Mouse (Mus musculus) kidney, adult 2 months (tissue): ENCODE data around the gene Gan.
A peak's percentile ranks its signal among the peaks of the same experiment; 100 is the strongest.

ENCODE experiments used
- CTCF ChIP-seq: fragments of 200-500 bp; conservative IDR thresholded peaks from 2 replicates; pipeline ENCODE4 v1.5.1; 2011; ENCODE audit warnings: low read depth, mild to moderate bottlenecking, control low read depth, low read length, moderate library complexity, mixed read lengths; ENCODE audit not compliant: insufficient read depth, insufficient read length
- POLR2A ChIP-seq: fragments of 200-500 bp; IDR thresholded peaks from one replicate; pipeline ENCODE4 v1.6.1; 2011; ENCODE audit warnings: low read depth, low read length, control low read depth

DNA sequence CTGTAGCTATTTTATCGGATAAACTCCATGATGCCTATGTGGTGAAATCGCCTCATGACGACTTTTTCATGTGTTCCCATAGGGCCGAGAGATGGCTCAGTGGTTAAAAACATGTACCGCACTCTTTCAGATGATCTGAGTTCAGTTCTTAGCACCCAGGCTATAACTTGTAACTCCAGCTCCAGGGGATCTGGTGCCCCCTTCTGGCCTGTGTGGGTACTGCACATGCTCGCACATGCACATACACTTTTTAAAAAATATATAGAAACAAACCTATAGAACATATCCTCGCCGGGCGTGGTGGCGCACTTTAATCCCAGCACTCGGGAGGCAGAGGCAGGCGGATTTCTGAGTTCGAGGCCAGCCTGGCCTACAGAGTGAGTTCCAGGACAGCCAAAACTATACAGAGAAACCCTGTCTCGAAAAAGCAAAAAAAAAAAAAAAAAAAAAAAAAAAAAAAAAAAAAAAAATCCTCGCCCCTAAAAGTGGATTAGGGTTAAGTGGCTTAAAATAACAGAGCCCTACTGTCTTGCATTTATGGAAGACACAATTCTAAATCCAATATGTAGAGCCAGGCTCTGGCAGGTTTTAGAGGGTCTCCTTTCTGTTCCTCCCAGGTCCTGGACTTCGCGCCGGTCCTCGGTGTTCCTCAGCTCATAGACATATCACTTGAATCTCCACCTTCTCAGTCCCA is 48.8 kb upstream of the Gan start:
- no peak for TF ChIP-seq POLR2A
- TF ChIP-seq CTCF: peak; percentile 33
